Mouse (Mus musculus): ENCODE results near the gene Yjefn3.
"Not testable (repeated sequence)": the region's sequence is repeated elsewhere in the genome, so short reads cannot be mapped to it uniquely, and the experiment has no call there.

Yjefn3 gene

GRCm38 (mm10) chr8:69902163-69903062 lies at the start of gene Yjefn3, which contains the start of the genes Tssk6 and Ndufa13:
Yjefn3 (minus strand) TSS chr8:69902712.
Tssk6 (plus strand) TSS chr8:69902184.
Ndufa13 (minus strand) TSS chr8:69902558.
- peak in 1 of 2 experiments; percentile 43 for DNase-seq (ENCODE audit: low spot score in 2 of 2)

GRCm38 (mm10) chr8:69950300-69950699 lies 47.8 kb upstream of the Yjefn3 start:
- no peak for DNase-seq (ENCODE audit: low spot score in 2 of 2)

- not testable (repeated sequence) for DNase-seq (ENCODE audit: low spot score in 2 of 2)
Observed at GRCm38 (mm10) chr8:69942495-69942894, 40.0 kb upstream of the Yjefn3 start.

- no peak for DNase-seq (ENCODE audit: low spot score in 2 of 2)
Observed at GRCm38 (mm10) chr8:69940386-69940785, 37.9 kb upstream of the Yjefn3 start.

- DNase-seq (ENCODE audit: low spot score in 2 of 2) = no peak
Observed at GRCm38 (mm10) chr8:69939633-69940032, 37.1 kb upstream of the Yjefn3 start.

GRCm38 (mm10) chr8:69938245-69938982 lies 35.9 kb upstream of the Yjefn3 start:
- no peak for DNase-seq (ENCODE audit: low spot score in 2 of 2)

GRCm38 (mm10) chr8:69937466-69937865 lies 35.0 kb upstream of the Yjefn3 start:
- no peak for DNase-seq (ENCODE audit: low spot score in 2 of 2)

- peak in 1 of 2 experiments; percentile 40 for DNase-seq (ENCODE audit: low spot score in 2 of 2)
Observed at GRCm38 (mm10) chr8:69936050-69936794, 33.7 kb upstream of the Yjefn3 start.

- no peak for DNase-seq (ENCODE audit: low spot score in 2 of 2)
Observed at GRCm38 (mm10) chr8:69935431-69935830, 32.9 kb upstream of the Yjefn3 start.

- no peak for DNase-seq (ENCODE audit: low spot score in 2 of 2)
Observed at GRCm38 (mm10) chr8:69934582-69934981, 32.1 kb upstream of the Yjefn3 start.

- DNase-seq (ENCODE audit: low spot score in 2 of 2) = no peak
Observed at GRCm38 (mm10) chr8:69933811-69934210, 31.3 kb upstream of the Yjefn3 start.

- no peak for DNase-seq (ENCODE audit: low spot score in 2 of 2)
Observed at GRCm38 (mm10) chr8:69926901-69927300, 24.4 kb upstream of the Yjefn3 start.

GRCm38 (mm10) chr8:69923986-69924385 lies 21.5 kb upstream of the Yjefn3 start:
- no peak for DNase-seq (ENCODE audit: low spot score in 2 of 2)

- DNase-seq (ENCODE audit: low spot score in 2 of 2) = no peak
Observed at GRCm38 (mm10) chr8:69921141-69921540, 18.6 kb upstream of the Yjefn3 start.

- DNase-seq (ENCODE audit: low spot score in 2 of 2) = no peak
Observed at GRCm38 (mm10) chr8:69919876-69920662, 17.6 kb upstream of the Yjefn3 start.

GRCm38 (mm10) chr8:69919010-69919409 lies 16.5 kb upstream of the Yjefn3 start:
- peak in 1 of 2 experiments; percentile 41 for DNase-seq (ENCODE audit: low spot score in 2 of 2)

- no peak for DNase-seq (ENCODE audit: low spot score in 2 of 2)
Observed at GRCm38 (mm10) chr8:69918506-69918905, 16.0 kb upstream of the Yjefn3 start.

GRCm38 (mm10) chr8:69915748-69916147 lies 13.2 kb upstream of the Yjefn3 start:
- DNase-seq (ENCODE audit: low spot score in 2 of 2) = no peak

GRCm38 (mm10) chr8:69914526-69914925 lies 12.0 kb upstream of the Yjefn3 start:
- DNase-seq (ENCODE audit: low spot score in 2 of 2) = no peak

- no peak for DNase-seq (ENCODE audit: low spot score in 2 of 2)
Observed at GRCm38 (mm10) chr8:69912478-69913074, 10.1 kb upstream of the Yjefn3 start.

GRCm38 (mm10) chr8:69911917-69912316 lies 9.4 kb upstream of the Yjefn3 start:
- no peak for DNase-seq (ENCODE audit: low spot score in 2 of 2)
